Mouse (Mus musculus): ENCODE results near the gene Kcnj14. TPM values are rescaled to one million over a fixed set of nuclear protein-coding genes. Genes with fewer than 3 reads are reported as not detected.

The Kcnj14 gene
- polyA plus RNA-seq, 1 experiment from 2014 or later: 0.20 TPM

GRCm38 (mm10) chr7:45812921-45813320 lies 11.7 kb downstream of the Kcnj14 start:
- H3K4me2 ChIP-seq (replicated peaks; ENCODE audit: low read depth, low read length): peak overlapping the region; percentile 89
- no peak for ATAC-seq
- TF ChIP-seq CTCF (IDR thresholded peaks at IDR 0.05) (no peak), EP300 (IDR thresholded peaks at IDR 0.05) (no peak)
- no peaks in the 10 kb centered on the region for H3K27me3 ChIP-seq (replicated peaks; ENCODE audit: insufficient read depth, low read length)
- H3K4me3 ChIP-seq (ENCODE audit: low read depth, low read length): peak overlapping the region; percentile 99; the same call in 1 of the 2 replicates
- H3K27ac ChIP-seq (ENCODE audit: low read length): no peak overlapping the region
- H3K4me1 ChIP-seq (ENCODE audit: insufficient read depth, low read depth, low read length): peaks cover 5% of the 10 kb centered on the region; the same call in 1 of the 2 replicates
- peaks cover 41% of the 10 kb centered on the region for H3K36me3 ChIP-seq (ENCODE audit: insufficient read depth, low read length)
- WGBS: 74% methylated on average over 8 of the region's 8 CpGs
- no peaks in the 10 kb centered on the region for H3K9me3 ChIP-seq (ENCODE audit: low read length)
- H3K9ac ChIP-seq (replicated peaks; ENCODE audit: low read depth): peak overlapping the region; percentile 98
- DNase-seq (ENCODE audit: low spot score): no peak

GRCm38 (mm10) chr7:45809276-45810075 lies 15.1 kb downstream of the Kcnj14 start:
- H3K36me3 ChIP-seq (ENCODE audit: insufficient read depth, low read length): peaks cover 55% of the 10 kb centered on the region
- WGBS: 74% methylated on average over 14 of the region's 14 CpGs
- H3K4me3 ChIP-seq (ENCODE audit: low read depth, low read length): no peak overlapping the region
- H3K27me3 ChIP-seq (replicated peaks; ENCODE audit: insufficient read depth, low read length): no peaks in the 10 kb centered on the region
- TF ChIP-seq CTCF (IDR thresholded peaks at IDR 0.05) (no peak), EP300 (IDR thresholded peaks at IDR 0.05) (no peak)
- H3K4me2 ChIP-seq (replicated peaks; ENCODE audit: low read depth, low read length): no peak overlapping the region
- no peaks in the 10 kb centered on the region for H3K9me3 ChIP-seq (ENCODE audit: low read length)
- H3K27ac ChIP-seq (ENCODE audit: low read length): no peak overlapping the region
- ATAC-seq (no peak), DNase-seq (ENCODE audit: low spot score) (no peak)
- no peak overlapping the region for H3K9ac ChIP-seq (replicated peaks; ENCODE audit: low read depth)
- H3K4me1 ChIP-seq (ENCODE audit: insufficient read depth, low read depth, low read length): peaks cover 5% of the 10 kb centered on the region; the same call in 1 of the 2 replicates

GRCm38 (mm10) chr7:45808471-45808870 lies 16.1 kb downstream of the Kcnj14 start:
- no peak overlapping the region for H3K4me3 ChIP-seq (ENCODE audit: low read depth, low read length)
- H3K36me3 ChIP-seq (ENCODE audit: insufficient read depth, low read length): peaks cover 55% of the 10 kb centered on the region
- H3K27me3 ChIP-seq (replicated peaks; ENCODE audit: insufficient read depth, low read length): no peaks in the 10 kb centered on the region
- no peak overlapping the region for H3K9ac ChIP-seq (replicated peaks; ENCODE audit: low read depth)
- H3K4me1 ChIP-seq (ENCODE audit: insufficient read depth, low read depth, low read length): peaks cover 5% of the 10 kb centered on the region; the same call in 1 of the 2 replicates
- no peak for ATAC-seq
- no peak for TF ChIP-seq CTCF (IDR thresholded peaks at IDR 0.05)
- no peak for TF ChIP-seq EP300 (IDR thresholded peaks at IDR 0.05)
- no peak overlapping the region for H3K4me2 ChIP-seq (replicated peaks; ENCODE audit: low read depth, low read length)
- H3K27ac ChIP-seq (ENCODE audit: low read length): no peak overlapping the region
- WGBS: 52% methylated on average over 8 of the region's 11 CpGs
- no peak for DNase-seq (ENCODE audit: low spot score)
- no peaks in the 10 kb centered on the region for H3K9me3 ChIP-seq (ENCODE audit: low read length)

GRCm38 (mm10) chr7:45805941-45806340 lies 18.6 kb downstream of the Kcnj14 start:
- WGBS: 38% methylated on average over 5 of the region's 5 CpGs
- ATAC-seq (no peak), DNase-seq (ENCODE audit: low spot score) (no peak)
- no peak for TF ChIP-seq CTCF (IDR thresholded peaks at IDR 0.05)
- TF ChIP-seq EP300 (IDR thresholded peaks at IDR 0.05): no peak
- Histone ChIP-seq H3K4me2 (replicated peaks; ENCODE audit: low read depth, low read length) (no peak overlapping the region), H3K27me3 (replicated peaks; ENCODE audit: insufficient read depth, low read length) (no peaks in the 10 kb centered on the region), H3K36me3 (ENCODE audit: insufficient read depth, low read length) (peaks cover 44% of the 10 kb centered on the region), H3K9ac (replicated peaks; ENCODE audit: low read depth) (no peak overlapping the region), H3K27ac (ENCODE audit: low read length) (no peak overlapping the region), H3K4me1 (ENCODE audit: insufficient read depth, low read depth, low read length) (no peaks in the 10 kb centered on the region), H3K9me3 (ENCODE audit: low read length) (no peaks in the 10 kb centered on the region), H3K4me3 (ENCODE audit: low read depth, low read length) (no peak overlapping the region)

GRCm38 (mm10) chr7:45802551-45802950 lies 22.0 kb downstream of the Kcnj14 start:
- 84% methylated on average over 6 of the region's 6 CpGs for WGBS

GRCm38 (mm10) chr7:45801348-45801747 lies 23.2 kb downstream of the Kcnj14 start:
- DNase-seq (ENCODE audit: low spot score): peak; percentile 96
- no peaks in the 10 kb centered on the region for H3K4me1 ChIP-seq (ENCODE audit: insufficient read depth, low read depth, low read length)
- 0 out of 2 replicates have a peak overlapping the region, but pooled peaks have one; percentile 29 for H3K4me3 ChIP-seq (ENCODE audit: low read depth, low read length)
- no peaks in the 10 kb centered on the region for H3K9me3 ChIP-seq (ENCODE audit: low read length)
- no peaks in the 10 kb centered on the region for H3K36me3 ChIP-seq (ENCODE audit: insufficient read depth, low read length)
- WGBS: 1% methylated on average over 12 of the region's 12 CpGs
- H3K27ac ChIP-seq (ENCODE audit: low read length): no peak overlapping the region
- ATAC-seq: peak; percentile 73
- peaks cover 3% of the 10 kb centered on the region; the same call in 1 of the 2 replicates for H3K27me3 ChIP-seq (replicated peaks; ENCODE audit: insufficient read depth, low read length)
- no peak overlapping the region for H3K9ac ChIP-seq (replicated peaks; ENCODE audit: low read depth)
- peak overlapping the region; percentile 63 for H3K4me2 ChIP-seq (replicated peaks; ENCODE audit: low read depth, low read length)
- TF ChIP-seq CTCF (IDR thresholded peaks at IDR 0.05) (peak; percentile 100), EP300 (IDR thresholded peaks at IDR 0.05) (no peak)

More at GRCm38 (mm10) chr7:45802551-45802950, 22.0 kb downstream of the Kcnj14 start:
- ATAC-seq (no peak), DNase-seq (ENCODE audit: low spot score) (no peak)
- Histone ChIP-seq H3K27ac (ENCODE audit: low read length) (no peak overlapping the region), H3K36me3 (ENCODE audit: insufficient read depth, low read length) (peaks cover 10% of the 10 kb centered on the region; the same call in 1 of the 2 replicates), H3K9me3 (ENCODE audit: low read length) (no peaks in the 10 kb centered on the region), H3K27me3 (replicated peaks; ENCODE audit: insufficient read depth, low read length) (peaks cover 3% of the 10 kb centered on the region; the same call in 1 of the 2 replicates), H3K4me2 (replicated peaks; ENCODE audit: low read depth, low read length) (no peak overlapping the region), H3K9ac (replicated peaks; ENCODE audit: low read depth) (no peak overlapping the region), H3K4me1 (ENCODE audit: insufficient read depth, low read depth, low read length) (no peaks in the 10 kb centered on the region), H3K4me3 (ENCODE audit: low read depth, low read length) (no peak overlapping the region)
- TF ChIP-seq CTCF (IDR thresholded peaks at IDR 0.05) (no peak), EP300 (IDR thresholded peaks at IDR 0.05) (no peak)

Data from lung, postnatal 0 days (tissue).